Mouse (Mus musculus) liver, embryonic 14.5 days (tissue): ENCODE data around the gene Grrp1.

Source experiments
- CTCF ChIP-seq: IDR thresholded peaks from 2 replicates; pipeline ENCODE4 v1.5.1; 2016; ENCODE audit warnings: antibody characterized with exemption, low read depth, control low read depth
- EP300 ChIP-seq: IDR thresholded peaks from 2 replicates; pipeline ENCODE4 v1.6.1; 2016; ENCODE audit warnings: antibody characterized with exemption, low read depth

DNA sequence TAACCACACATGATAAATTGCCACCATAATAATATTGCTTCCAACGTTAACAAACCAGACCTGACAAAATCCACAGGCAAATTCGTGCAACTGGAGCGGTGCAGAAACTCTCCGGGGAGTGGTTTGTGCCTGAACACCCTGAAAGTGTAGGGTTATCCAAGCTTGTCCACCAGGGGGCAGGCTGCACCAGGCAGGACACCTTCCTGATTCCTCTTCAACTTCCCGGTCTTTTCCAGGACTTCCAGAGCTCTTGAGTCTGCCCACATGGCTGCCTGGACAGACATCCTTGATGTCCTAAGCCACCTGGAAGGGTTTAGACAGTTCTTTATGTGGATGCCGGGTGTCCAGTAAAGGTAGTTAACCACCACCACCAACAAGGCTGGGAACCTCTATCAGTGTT lies 9.3 kb upstream of the Grrp1 start:
- no peak for TF ChIP-seq EP300
- peak; percentile 93 for TF ChIP-seq CTCF
